Mouse (Mus musculus) monocyte, adult 2 months (primary cell): ENCODE data around the gene Ganc.

ENCODE experiments used
- DNase-seq, 2 experiments: peaks; one replicate each; pipeline ENCODE4 v3.0.0; 2022; ENCODE audit warnings: low spot score in 2 of 2, low read depth in 1 of 2

Gene Ganc

DNA sequence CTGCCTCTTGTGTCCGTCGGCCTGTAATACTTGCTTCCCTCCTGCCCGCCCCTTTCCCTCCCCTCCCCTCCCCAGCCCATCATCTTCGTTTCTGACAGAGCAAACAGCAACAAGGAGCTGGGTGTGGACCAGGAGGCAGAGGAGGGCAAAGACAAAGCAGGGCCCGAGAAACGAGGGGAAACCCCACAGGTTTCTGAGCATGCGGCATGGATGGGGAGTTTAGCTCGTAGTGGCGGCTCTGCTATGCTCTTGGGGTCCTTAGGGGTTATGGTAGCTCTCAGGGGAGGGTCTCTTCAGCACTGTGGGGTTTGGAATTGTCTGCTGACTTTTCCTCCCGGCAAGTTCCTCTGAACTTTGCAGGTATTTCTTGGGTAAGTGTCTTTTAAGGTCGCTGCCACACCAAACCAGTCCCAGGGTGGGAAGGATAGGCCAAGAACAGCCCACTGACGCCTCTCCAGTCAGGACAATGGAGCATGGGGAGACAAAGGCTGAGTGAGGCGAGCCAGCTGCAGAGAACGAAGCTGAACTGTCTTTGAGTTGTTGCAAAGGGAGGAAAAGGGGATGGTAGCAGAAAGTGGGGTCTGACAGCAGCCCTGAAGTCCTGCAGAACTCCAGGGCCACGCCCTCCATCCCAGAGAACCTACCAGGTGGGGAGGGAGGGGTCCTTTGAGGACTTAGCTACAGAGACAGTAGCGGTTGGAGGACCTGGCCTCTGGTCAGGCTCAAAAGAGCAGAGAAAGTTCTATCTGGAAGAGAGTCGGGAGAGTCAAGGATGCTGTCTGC, 97.6 kb downstream of the Ganc start:
- DNase-seq, result no peak

DNA sequence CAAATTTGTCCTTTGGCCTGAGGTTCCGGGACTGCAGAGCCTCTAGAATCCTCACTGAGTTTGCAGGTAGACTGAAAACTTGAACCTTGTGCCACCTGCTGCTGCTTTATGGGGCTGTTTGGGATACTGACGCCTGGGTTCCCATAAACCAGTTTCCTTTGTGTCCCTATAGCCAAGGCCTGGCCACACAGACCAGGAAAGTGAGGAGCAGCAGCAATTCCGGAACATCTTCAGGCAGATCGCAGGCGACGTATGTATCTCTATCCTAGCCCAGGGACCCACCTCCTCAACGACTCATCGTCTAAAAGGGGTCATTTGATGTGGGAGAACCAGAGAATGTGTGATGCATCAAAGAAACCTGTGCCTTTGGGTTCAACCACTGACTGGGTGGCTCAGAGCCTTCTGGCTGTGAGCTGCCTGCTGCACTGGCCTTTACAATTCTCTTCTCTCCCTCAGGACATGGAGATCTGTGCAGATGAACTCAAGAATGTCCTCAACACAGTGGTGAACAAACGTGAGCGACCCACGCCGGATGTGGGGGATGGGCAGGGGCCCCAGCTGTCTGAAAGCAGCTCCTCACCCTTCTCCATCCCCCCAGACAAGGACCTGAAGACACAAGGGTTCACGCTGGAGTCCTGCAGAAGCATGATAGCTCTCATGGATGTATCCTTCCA, 98.4 kb downstream of the Ganc start:
- DNase-seq, result no peak

DNA sequence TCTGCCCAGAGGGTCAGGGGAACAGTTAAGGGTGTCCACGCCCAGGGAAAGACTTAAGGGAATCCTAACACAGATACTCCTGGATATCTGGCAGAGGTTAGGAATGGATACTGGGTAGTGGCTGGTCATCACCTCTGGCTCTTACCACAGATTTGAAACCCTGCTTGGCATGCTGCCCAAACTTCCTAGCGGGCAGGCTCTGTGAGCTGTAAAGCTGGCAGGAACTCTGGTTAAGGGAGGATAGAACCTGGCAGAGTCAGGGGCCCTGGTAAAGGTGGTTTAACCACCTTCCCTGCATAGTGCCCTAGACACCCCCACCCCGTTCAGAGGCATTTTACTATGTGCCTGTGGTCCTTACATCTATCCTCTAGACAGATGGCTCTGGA, 98.9 kb downstream of the Ganc start:
- DNase-seq, result no peak

DNA sequence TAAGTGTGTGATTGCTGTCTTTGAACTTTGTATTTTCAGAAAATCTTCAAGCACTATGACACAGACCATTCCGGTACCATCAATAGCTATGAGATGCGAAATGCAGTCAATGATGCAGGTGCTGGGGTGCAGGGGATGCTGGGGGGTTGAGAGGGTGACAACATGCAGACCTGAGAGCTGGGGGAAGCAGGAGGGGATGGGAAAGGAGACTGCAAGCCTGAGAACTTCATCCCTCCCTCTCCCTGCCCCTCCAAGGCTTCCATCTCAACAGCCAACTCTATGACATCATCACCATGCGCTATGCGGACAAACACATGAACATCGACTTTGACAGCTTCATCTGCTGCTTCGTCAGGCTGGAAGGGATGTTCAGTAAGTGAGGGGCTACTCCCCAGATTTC, 99.4 kb downstream of the Ganc start:
- DNase-seq, result no peak

DNA sequence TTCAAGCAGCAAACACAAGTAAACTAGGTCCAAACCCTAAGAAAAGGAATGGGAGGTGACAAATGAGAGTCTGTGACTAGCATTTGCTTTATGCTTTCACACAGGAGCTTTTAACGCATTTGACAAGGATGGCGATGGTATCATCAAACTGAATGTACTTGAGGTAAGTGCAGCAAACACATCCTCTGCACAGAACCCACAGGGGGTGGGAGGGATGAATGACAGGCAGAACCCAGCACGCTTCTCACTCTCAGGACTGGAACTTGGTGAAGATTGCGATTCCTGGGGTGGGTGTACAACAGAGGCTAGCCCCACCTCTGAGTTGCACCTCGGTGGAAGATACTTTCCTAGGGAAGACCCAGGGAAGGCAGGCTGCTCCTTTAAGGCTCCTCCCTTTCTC, 100.3 kb downstream of the Ganc start:
- no peak for DNase-seq
